Mouse (Mus musculus): ENCODE data around the gene Erfe. TPM values are rescaled to one million over a fixed set of nuclear protein-coding genes. Genes with fewer than 3 reads are reported as not detected.

The Erfe gene
- polyA plus RNA-seq, 1 experiment from 2014 or later: 2.1 TPM

GRCm38 (mm10) chr1:91350841-91351240, 15.4 kb upstream of the Erfe start, which contains the start of gene Klhl30:
TSS of gene Klhl30 (plus strand) at chr1:91351016.
- Histone ChIP-seq H3K9me3 (no peaks in the 10 kb centered on the region), H3K4me2 (replicated peaks) (no peak within 1 kb of the TSS), H3K27me3 (peaks cover 21% of the 10 kb centered on the region), H3K9ac (no peak within 1 kb of the TSS), H3K4me1 (0 out of 2 replicates have a peak, but pooled peaks cover 3% of the 10 kb centered on the region), H3K27ac (no peak within 1 kb of the TSS), H3K36me3 (no peaks in the 10 kb centered on the region), H3K4me3 (no peak within 1 kb of the TSS)
- 55% methylated on average over 4 of the region's 4 CpGs for WGBS
- ATAC-seq (ENCODE audit: low FRiP score, low read depth): no peak; the same call in 1 of the 2 replicates

GRCm38 (mm10) chr1:91351249-91351648, 15.0 kb upstream of the Erfe start:
- H3K27me3 ChIP-seq: peaks cover 17% of the 10 kb centered on the region
- no peak overlapping the region for H3K27ac ChIP-seq
- no peak overlapping the region for H3K9ac ChIP-seq
- no peak overlapping the region for H3K4me3 ChIP-seq
- no peaks in the 10 kb centered on the region for H3K9me3 ChIP-seq
- no peaks in the 10 kb centered on the region for H3K36me3 ChIP-seq
- no peak for ATAC-seq (ENCODE audit: low FRiP score, low read depth)
- WGBS: 75% methylated on average over 3 of the region's 3 CpGs
- H3K4me2 ChIP-seq (replicated peaks): no peak overlapping the region
- 0 out of 2 replicates have a peak, but pooled peaks cover 3% of the 10 kb centered on the region for H3K4me1 ChIP-seq

GRCm38 (mm10) chr1:91352277-91352676, 14.0 kb upstream of the Erfe start:
- Histone ChIP-seq H3K27me3 (peaks cover 8% of the 10 kb centered on the region; the same call in 1 of the 2 replicates), H3K36me3 (no peaks in the 10 kb centered on the region), H3K4me3 (no peak overlapping the region), H3K27ac (no peak overlapping the region), H3K9ac (no peak overlapping the region), H3K9me3 (no peaks in the 10 kb centered on the region), H3K4me2 (replicated peaks) (no peak overlapping the region), H3K4me1 (0 out of 2 replicates have a peak, but pooled peaks cover 3% of the 10 kb centered on the region)
- 77% methylated on average over 2 of the region's 2 CpGs for WGBS
- no peak for ATAC-seq (ENCODE audit: low FRiP score, low read depth)

- Histone ChIP-seq H3K9me3 (no peaks in the 10 kb centered on the region), H3K4me3 (no peak overlapping the region), H3K27ac (no peak overlapping the region), H3K36me3 (no peaks in the 10 kb centered on the region), H3K4me2 (replicated peaks) (no peak overlapping the region), H3K4me1 (0 out of 2 replicates have a peak, but pooled peaks cover 3% of the 10 kb centered on the region), H3K9ac (no peak overlapping the region), H3K27me3 (no peaks in the 10 kb centered on the region)
- no peak for ATAC-seq (ENCODE audit: low FRiP score, low read depth)
- 80% methylated on average over 11 of the region's 11 CpGs for WGBS
Observed at GRCm38 (mm10) chr1:91356105-91356504, 10.1 kb upstream of the Erfe start.

- ATAC-seq (ENCODE audit: low FRiP score, low read depth): no peak
- no peak overlapping the region for H3K27ac ChIP-seq
- no peaks in the 10 kb centered on the region for H3K9me3 ChIP-seq
- no peak overlapping the region for H3K4me3 ChIP-seq
- peaks cover 11% of the 10 kb centered on the region; the same call in 1 of the 2 replicates for H3K27me3 ChIP-seq
- no peaks in the 10 kb centered on the region for H3K36me3 ChIP-seq
- peaks cover 16% of the 10 kb centered on the region for H3K4me1 ChIP-seq
- H3K4me2 ChIP-seq (replicated peaks): no peak overlapping the region
- no peak overlapping the region for H3K9ac ChIP-seq
- WGBS: 83% methylated on average over 5 of the region's 5 CpGs
Observed at GRCm38 (mm10) chr1:91362113-91362512, 4.1 kb upstream of the Erfe start.

GRCm38 (mm10) chr1:91364822-91365644, 1.2 kb upstream of the Erfe start:
- Histone ChIP-seq H3K27ac (no peak overlapping the region), H3K4me3 (no peak overlapping the region), H3K9ac (no peak overlapping the region), H3K4me1 (peaks cover 17% of the 10 kb centered on the region), H3K27me3 (peaks cover 15% of the 10 kb centered on the region; the same call in 1 of the 2 replicates), H3K4me2 (replicated peaks) (no peak overlapping the region), H3K36me3 (peaks cover 3% of the 10 kb centered on the region), H3K9me3 (no peaks in the 10 kb centered on the region)
- ATAC-seq (ENCODE audit: low FRiP score, low read depth): no peak
- WGBS: 92% methylated on average over 16 of the region's 16 CpGs

- Histone ChIP-seq H3K4me2 (replicated peaks) (peak overlapping the region; percentile 93), H3K9ac (peak overlapping the region; percentile 73), H3K27ac (no peak overlapping the region), H3K27me3 (peaks cover 15% of the 10 kb centered on the region; the same call in 1 of the 2 replicates), H3K36me3 (peaks cover 11% of the 10 kb centered on the region), H3K9me3 (no peaks in the 10 kb centered on the region), H3K4me3 (peak overlapping the region; percentile 53), H3K4me1 (peaks cover 17% of the 10 kb centered on the region)
- 25% methylated on average over 8 of the region's 8 CpGs for WGBS
- no peak for ATAC-seq (ENCODE audit: low FRiP score, low read depth)
Observed at GRCm38 (mm10) chr1:91365816-91366214, 415 bp upstream of the Erfe start.

- Histone ChIP-seq H3K36me3 (peaks cover 26% of the 10 kb centered on the region), H3K9ac (no peak overlapping the region), H3K27ac (no peak overlapping the region), H3K4me3 (no peak overlapping the region), H3K9me3 (no peaks in the 10 kb centered on the region), H3K27me3 (peaks cover 15% of the 10 kb centered on the region; the same call in 1 of the 2 replicates), H3K4me1 (peaks cover 17% of the 10 kb centered on the region), H3K4me2 (replicated peaks) (peak overlapping the region; percentile 93)
- no peak for ATAC-seq (ENCODE audit: low FRiP score, low read depth)
- WGBS: 92% methylated on average over 3 of the region's 3 CpGs
Observed at GRCm38 (mm10) chr1:91367295-91367694, 1.1 kb downstream of the Erfe start.

GRCm38 (mm10) chr1:91369408-91369807, 3.2 kb downstream of the Erfe start:
- WGBS: 66% methylated on average over 4 of the region's 4 CpGs
- Histone ChIP-seq H3K9me3 (no peaks in the 10 kb centered on the region), H3K4me2 (replicated peaks) (no peak overlapping the region), H3K27me3 (peaks cover 15% of the 10 kb centered on the region; the same call in 1 of the 2 replicates), H3K27ac (no peak overlapping the region), H3K36me3 (peaks cover 47% of the 10 kb centered on the region), H3K9ac (no peak overlapping the region), H3K4me3 (no peak overlapping the region), H3K4me1 (peaks cover 17% of the 10 kb centered on the region)
- no peak for ATAC-seq (ENCODE audit: low FRiP score, low read depth)

GRCm38 (mm10) chr1:91370055-91370454, 3.8 kb downstream of the Erfe start:
- Histone ChIP-seq H3K4me3 (no peak overlapping the region), H3K4me2 (replicated peaks) (no peak overlapping the region), H3K9ac (no peak overlapping the region), H3K27me3 (peaks cover 14% of the 10 kb centered on the region; the same call in 1 of the 2 replicates), H3K36me3 (peaks cover 54% of the 10 kb centered on the region), H3K4me1 (peaks cover 17% of the 10 kb centered on the region), H3K9me3 (no peaks in the 10 kb centered on the region), H3K27ac (no peak overlapping the region)
- no peak for ATAC-seq (ENCODE audit: low FRiP score, low read depth)
- WGBS: 88% methylated on average over 23 of the region's 23 CpGs

GRCm38 (mm10) chr1:91373414-91373835, 7.2 kb downstream of the Erfe start:
- H3K4me1 ChIP-seq: no peaks in the 10 kb centered on the region
- H3K4me2 ChIP-seq (replicated peaks): no peak overlapping the region
- no peak overlapping the region for H3K27ac ChIP-seq
- no peak overlapping the region for H3K9ac ChIP-seq
- peaks cover 87% of the 10 kb centered on the region for H3K36me3 ChIP-seq
- H3K4me3 ChIP-seq: no peak overlapping the region
- no peak for ATAC-seq (ENCODE audit: low FRiP score, low read depth)
- H3K27me3 ChIP-seq: no peaks in the 10 kb centered on the region
- no peaks in the 10 kb centered on the region for H3K9me3 ChIP-seq
- WGBS: 91% methylated on average over 6 of the region's 6 CpGs

GRCm38 (mm10) chr1:91380453-91381090, 14.3 kb downstream of the Erfe start:
- Histone ChIP-seq H3K4me2 (replicated peaks) (no peak overlapping the region), H3K36me3 (peaks cover 96% of the 10 kb centered on the region), H3K27me3 (no peaks in the 10 kb centered on the region), H3K4me3 (no peak overlapping the region), H3K9ac (no peak overlapping the region), H3K4me1 (no peaks in the 10 kb centered on the region), H3K9me3 (no peaks in the 10 kb centered on the region), H3K27ac (no peak overlapping the region)
- WGBS: 63% methylated on average over 7 of the region's 7 CpGs
- peak; percentile 67 for ATAC-seq (ENCODE audit: low FRiP score, low read depth)
